Mouse (Mus musculus) limb, embryonic 10.5 days (tissue): ENCODE data around the gene Gphb5. TPM values are rescaled to one million over a fixed set of nuclear protein-coding genes. Genes with fewer than 3 reads are reported as not detected.

ENCODE experiments used
- DNase-seq: peaks from one replicate; pipeline ENCODE4 v3.0.0-alpha.2; 2017; ENCODE audit warnings: low spot score
- H3K27ac ChIP-seq: fragments of 300-500 bp; sonication (generic); 2 replicates; pipeline ENCODE4 v1.5.1; 2016; ENCODE audit warnings: mild to moderate bottlenecking
- H3K27me3 ChIP-seq: fragments of 300-500 bp; sonication (generic); 2 replicates; pipeline ENCODE4 v1.6.1; 2016; ENCODE audit warnings: low read depth, mild to moderate bottlenecking; ENCODE audit not compliant: poor library complexity, severe bottlenecking
- H3K36me3 ChIP-seq: fragments of 300-500 bp; sonication (generic); 2 replicates; pipeline ENCODE4 v1.6.1; 2016; ENCODE audit warnings: mild to moderate bottlenecking, moderate library complexity
- H3K4me1 ChIP-seq: fragments of 300-500 bp; sonication (generic); 2 replicates; pipeline ENCODE4 v1.6.1; 2016
- H3K4me3 ChIP-seq: fragments of 300-500 bp; sonication (generic); 2 replicates; pipeline ENCODE4 v1.5.1; 2016; ENCODE audit warnings: mild to moderate bottlenecking, moderate library complexity
- H3K9me3 ChIP-seq: fragments of 300-500 bp; sonication (generic); replicated peaks from 2 replicates; pipeline ENCODE4 v1.6.1; 2016; ENCODE audit warnings: mild to moderate bottlenecking
- WGBS: fragments of 180-500 bp; shearing (Covaris S2); methylation state at CpG from one replicate; pipeline ENCODE4 v1.1.7; 2016; 5-methylcytosine and 5-hydroxymethylcytosine counted together
- polyA plus RNA-seq: library from polyadenylated mRNA; unstranded; fragments of >200 nt; fragmentation: Nextera tagmentation; extraction: Ambion mirVana; gene quantifications from 2 replicates; pipeline ENCODE4 v1.2.1, GENCODE M21; 2016

The Gphb5 gene
- polyA plus RNA-seq, 1 experiment from 2014 or later: not detected

DNA sequence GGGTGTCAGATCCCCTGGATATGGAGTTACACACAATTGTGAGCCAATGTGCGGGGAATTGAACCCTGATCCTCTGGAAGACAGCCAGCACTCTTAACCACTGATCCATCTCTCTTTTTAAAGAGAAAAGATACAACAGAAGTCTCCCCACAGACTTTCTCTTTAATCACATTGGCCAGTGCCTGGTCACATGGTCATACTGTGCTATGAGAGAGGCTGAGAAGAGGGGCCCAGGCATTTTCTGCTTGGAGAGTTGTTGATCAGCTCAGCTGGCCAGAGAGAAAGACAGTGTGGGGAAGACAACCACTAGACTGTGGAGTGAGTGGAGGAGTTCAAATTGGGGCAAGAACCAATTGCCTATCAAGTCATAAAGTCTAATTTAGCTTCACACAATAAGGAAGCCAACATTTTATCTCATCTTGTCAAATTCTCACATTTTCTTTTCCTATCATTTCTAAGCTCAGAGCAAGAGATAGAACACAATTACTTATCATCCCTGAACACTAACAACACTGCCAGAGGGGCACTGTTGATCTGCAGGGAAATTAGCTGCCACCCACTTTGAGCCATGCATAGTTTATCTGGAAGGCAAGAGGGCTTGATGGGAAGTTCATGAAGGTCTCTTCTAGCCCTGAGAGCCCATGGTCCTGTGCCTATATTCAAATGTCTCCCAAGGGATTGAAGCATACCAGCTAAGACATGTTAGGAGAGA, 13.3 kb upstream of the Gphb5 start:
- H3K4me3 ChIP-seq: no peak overlapping the region
- H3K36me3 ChIP-seq: no peaks in the 10 kb centered on the region
- DNase-seq: no peak
- H3K4me1 ChIP-seq: no peaks in the 10 kb centered on the region
- no peaks in the 10 kb centered on the region for H3K9me3 ChIP-seq
- WGBS: 97% methylated on average over 1 of the region's 1 CpGs
- H3K27me3 ChIP-seq: no peaks in the 10 kb centered on the region
- H3K27ac ChIP-seq: no peak overlapping the region

DNA sequence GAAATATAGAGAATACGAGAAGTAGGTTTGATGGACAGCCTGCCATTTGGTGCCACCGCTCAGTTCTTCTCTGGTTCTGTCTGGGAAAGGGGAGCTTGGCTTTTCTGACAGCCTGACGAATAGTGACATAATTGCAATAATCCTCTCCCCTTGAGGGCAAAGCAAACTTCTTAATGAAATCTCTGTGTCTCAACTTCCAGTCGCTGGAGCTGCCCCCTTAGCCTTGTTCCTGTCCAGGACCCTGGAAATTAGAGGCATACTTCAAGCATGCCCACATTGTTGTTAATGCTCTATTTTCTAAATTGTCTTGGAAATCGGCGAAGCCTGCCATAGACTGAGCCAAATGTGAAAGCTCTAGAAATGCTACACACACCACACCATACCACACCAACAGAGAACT, 12.1 kb upstream of the Gphb5 start:
- Histone ChIP-seq H3K9me3 (no peaks in the 10 kb centered on the region), H3K4me3 (no peak overlapping the region), H3K36me3 (no peaks in the 10 kb centered on the region), H3K27ac (no peak overlapping the region), H3K4me1 (no peaks in the 10 kb centered on the region), H3K27me3 (no peaks in the 10 kb centered on the region)
- no peak for DNase-seq
- 81% methylated on average over 6 of the region's 6 CpGs for WGBS

DNA sequence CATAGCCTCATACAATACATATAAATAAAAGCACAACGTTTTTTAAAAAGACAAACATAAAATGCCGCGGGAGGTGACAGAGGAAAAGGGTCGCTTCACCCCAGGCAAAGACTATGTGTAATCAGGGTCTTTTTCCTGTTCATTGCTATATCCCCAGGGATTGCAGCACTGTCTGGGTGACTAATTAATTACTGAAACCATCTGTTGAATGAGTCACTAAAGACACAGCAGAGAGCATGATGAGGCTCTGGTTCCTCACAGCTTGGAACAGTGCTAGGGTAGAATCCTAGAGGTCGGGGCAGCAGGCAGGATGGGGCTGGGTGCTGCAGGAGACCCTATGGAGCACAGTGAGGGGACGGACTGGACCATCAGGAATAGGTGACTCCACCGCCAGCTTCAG, 9.3 kb upstream of the Gphb5 start:
- 88% methylated on average over 7 of the region's 7 CpGs for WGBS

DNA sequence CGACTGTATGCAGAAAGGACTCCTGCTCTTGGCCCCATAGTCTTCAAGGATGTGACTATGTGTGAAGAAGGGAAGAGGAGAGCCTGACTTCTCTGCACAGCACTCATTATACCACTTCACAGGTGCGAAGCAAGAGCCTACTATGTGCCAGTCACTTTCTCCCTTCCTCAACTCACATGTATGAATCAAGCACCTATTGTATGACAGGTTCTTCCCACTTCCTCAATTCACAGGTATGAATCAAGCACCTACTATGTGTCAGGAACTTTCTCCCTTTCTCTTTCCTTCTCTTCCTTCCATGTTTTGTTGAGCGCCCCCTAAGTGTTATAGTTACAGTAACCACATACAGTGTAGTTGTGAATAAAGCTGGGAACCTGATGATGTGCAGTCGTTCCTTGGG, 8.2 kb upstream of the Gphb5 start:
- no peak for DNase-seq
- no peaks in the 10 kb centered on the region for H3K9me3 ChIP-seq
- 82% methylated on average over 4 of the region's 4 CpGs for WGBS
- no peaks in the 10 kb centered on the region for H3K4me1 ChIP-seq
- H3K4me3 ChIP-seq: no peak overlapping the region
- no peaks in the 10 kb centered on the region for H3K27me3 ChIP-seq
- H3K27ac ChIP-seq: no peak overlapping the region
- H3K36me3 ChIP-seq: no peaks in the 10 kb centered on the region

More for the DNA sequence above, 9.3 kb upstream of the Gphb5 start:
- Histone ChIP-seq H3K27ac (no peak overlapping the region), H3K36me3 (no peaks in the 10 kb centered on the region), H3K9me3 (no peaks in the 10 kb centered on the region), H3K27me3 (no peaks in the 10 kb centered on the region), H3K4me3 (no peak overlapping the region), H3K4me1 (no peaks in the 10 kb centered on the region)
- no peak for DNase-seq

DNA sequence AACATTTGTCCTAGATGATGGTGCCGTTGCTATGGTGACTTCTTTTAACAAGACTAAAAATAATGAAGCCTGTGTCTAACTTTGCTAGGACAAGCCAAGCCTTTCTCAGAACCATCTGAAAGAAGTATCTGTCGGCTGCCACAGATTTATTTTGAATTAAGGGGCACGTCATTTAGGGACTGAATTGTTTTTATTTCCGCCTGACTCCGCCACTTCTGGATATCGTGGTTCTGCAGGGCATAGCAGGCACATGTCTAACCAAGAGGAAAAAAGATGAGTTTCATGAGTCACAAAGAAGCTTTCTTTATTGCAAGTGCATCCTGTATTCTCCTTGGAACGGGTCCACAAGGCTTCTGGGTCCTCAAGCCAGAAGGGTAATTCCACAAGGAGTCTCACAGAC, 7.8 kb upstream of the Gphb5 start:
- Histone ChIP-seq H3K36me3 (no peaks in the 10 kb centered on the region), H3K9me3 (no peaks in the 10 kb centered on the region), H3K27ac (no peak overlapping the region), H3K4me3 (no peak overlapping the region), H3K27me3 (no peaks in the 10 kb centered on the region), H3K4me1 (no peaks in the 10 kb centered on the region)
- no peak for DNase-seq
- WGBS: 85% methylated on average over 7 of the region's 7 CpGs

DNA sequence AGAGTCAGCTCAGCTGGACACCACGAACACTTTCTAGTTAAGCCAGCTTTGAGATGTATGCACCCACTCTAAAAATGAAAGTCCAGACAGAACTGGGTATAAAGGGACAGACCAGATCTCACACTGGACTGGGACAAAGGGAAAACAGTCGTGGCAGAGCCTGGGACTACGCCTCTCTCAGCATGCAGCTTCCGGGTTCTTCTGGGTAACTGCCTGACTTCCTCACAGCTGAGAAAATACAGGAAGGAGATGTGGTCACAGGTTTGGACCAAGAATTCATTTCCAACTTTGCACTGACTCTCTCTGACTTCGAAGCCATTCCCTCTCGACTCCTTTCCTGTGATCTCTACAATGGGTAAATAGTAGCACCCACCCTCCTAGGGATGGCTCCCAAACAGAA, 1.6 kb downstream of the Gphb5 start:
- Histone ChIP-seq H3K4me3 (no peak overlapping the region), H3K36me3 (no peaks in the 10 kb centered on the region), H3K4me1 (peaks cover 12% of the 10 kb centered on the region), H3K27ac (no peak overlapping the region; the same call in 1 of the 2 replicates), H3K9me3 (no peaks in the 10 kb centered on the region), H3K27me3 (no peaks in the 10 kb centered on the region)
- DNase-seq: no peak
- 79% methylated on average over 6 of the region's 6 CpGs for WGBS

DNA sequence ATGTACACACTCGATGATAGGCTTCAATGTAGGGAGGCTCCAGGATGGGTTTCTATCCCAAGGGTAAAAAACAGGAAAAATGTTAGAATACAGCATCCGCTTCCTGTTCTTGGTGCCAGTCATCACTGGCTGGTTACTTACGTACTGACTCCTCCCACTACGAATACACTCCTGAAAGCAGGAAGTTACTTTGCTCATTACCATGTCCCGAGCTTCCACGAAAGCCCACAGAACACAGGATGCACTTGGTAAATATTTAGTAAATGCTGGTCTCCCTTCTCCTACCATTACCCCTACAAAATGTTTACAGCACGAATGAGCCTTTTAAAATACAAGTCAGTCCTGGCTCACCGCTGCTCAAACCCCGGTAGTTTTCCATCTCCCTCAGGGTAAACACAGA, 3.6 kb downstream of the Gphb5 start:
- Histone ChIP-seq H3K36me3 (no peaks in the 10 kb centered on the region), H3K4me3 (no peak overlapping the region), H3K4me1 (peaks cover 12% of the 10 kb centered on the region), H3K27ac (no peak overlapping the region), H3K9me3 (no peaks in the 10 kb centered on the region), H3K27me3 (no peaks in the 10 kb centered on the region)
- 83% methylated on average over 9 of the region's 9 CpGs for WGBS
- no peak for DNase-seq

DNA sequence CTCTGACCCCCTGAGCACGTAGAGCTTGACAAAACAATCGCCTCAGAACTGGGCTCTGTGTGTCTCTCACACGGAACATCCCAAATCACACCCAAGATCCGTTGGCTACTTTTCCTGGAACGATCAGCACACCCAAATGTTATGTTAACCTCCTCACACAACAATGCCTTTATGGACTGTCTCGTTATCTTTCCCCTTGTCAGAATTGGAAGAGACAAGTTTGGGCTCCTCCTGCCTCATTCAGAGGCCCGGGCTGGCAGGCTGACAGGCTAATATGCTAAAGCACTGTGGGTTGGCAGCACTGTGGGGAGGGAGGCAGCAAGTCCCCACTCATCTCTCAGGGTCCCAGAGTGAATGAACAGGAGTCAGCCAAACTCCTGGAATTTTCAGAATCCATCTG, 19.5 kb downstream of the Gphb5 start:
- WGBS: 60% methylated on average over 7 of the region's 7 CpGs
- Histone ChIP-seq H3K9me3 (no peaks in the 10 kb centered on the region), H3K27me3 (no peaks in the 10 kb centered on the region), H3K4me3 (no peak overlapping the region), H3K36me3 (no peaks in the 10 kb centered on the region), H3K27ac (peak overlapping the region; percentile 74; the same call in 1 of the 2 replicates), H3K4me1 (peaks cover 32% of the 10 kb centered on the region)
- no peak for DNase-seq

DNA sequence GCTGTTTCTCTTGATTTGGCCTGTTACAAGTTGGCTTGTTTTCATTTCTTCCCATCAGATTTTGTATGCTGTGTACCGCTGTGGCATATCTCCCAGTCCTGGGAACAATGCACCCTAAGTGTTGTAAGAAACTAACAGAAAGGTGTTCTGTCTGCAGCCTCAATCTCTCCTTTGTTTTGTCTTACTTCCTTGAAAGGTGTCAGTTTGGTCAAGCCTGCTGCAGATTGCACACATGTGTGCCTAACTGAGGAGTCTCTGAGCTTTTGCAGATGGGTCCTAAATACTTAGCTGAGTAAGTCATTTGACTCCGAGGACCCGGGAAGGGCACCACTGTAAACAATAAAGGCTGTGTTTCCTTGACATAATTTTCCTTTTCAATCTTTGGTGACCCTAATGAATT, 20.0 kb downstream of the Gphb5 start:
- 51% methylated on average over 3 of the region's 3 CpGs for WGBS
- no peaks in the 10 kb centered on the region for H3K36me3 ChIP-seq
- DNase-seq: no peak
- no peaks in the 10 kb centered on the region for H3K9me3 ChIP-seq
- H3K27ac ChIP-seq: peak overlapping the region; percentile 74
- no peak overlapping the region for H3K4me3 ChIP-seq
- no peaks in the 10 kb centered on the region for H3K27me3 ChIP-seq
- peaks cover 33% of the 10 kb centered on the region for H3K4me1 ChIP-seq

DNA sequence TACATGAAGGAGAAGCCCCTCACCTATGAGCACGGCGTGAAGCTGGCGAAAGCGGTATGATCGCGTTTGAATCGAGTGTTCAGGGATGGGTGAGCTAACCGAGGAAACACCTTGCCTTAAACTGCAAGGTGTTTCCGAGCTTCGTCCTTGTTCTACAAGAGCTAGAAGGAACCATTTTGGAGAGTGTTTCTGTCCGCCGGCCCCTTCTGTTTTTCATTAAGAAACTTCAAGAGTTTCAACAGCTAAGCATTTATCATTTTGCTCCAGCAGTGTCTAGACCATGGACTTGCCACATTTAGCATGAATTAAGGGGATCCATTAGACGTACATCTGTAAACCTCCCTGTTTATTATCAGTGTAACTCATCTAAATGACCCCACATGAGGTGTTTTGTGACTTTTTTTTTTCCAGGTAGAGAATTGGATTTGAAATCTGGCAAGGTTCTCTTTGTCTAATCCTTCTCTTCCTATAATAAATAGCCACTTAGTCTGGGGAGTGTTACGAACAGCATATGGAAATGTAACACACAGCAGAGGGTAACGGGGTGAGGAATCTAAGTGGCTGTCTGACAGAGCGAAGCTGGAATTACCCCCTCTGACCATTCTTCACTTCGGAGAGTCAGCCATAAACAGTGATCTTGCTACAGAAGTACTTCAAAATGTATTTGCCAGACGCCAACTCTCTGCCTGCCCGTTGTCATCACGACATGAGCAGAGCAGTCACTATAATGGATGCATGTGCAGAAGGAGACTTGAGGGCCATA, 22.4 kb downstream of the Gphb5 start:
- DNase-seq: peak; percentile 42
- Histone ChIP-seq H3K27me3 (no peaks in the 10 kb centered on the region), H3K9me3 (no peaks in the 10 kb centered on the region), H3K4me1 (peaks cover 36% of the 10 kb centered on the region), H3K4me3 (no peak overlapping the region), H3K36me3 (no peaks in the 10 kb centered on the region), H3K27ac (peak overlapping the region; percentile 36; the same call in 1 of the 2 replicates)
- 53% methylated on average over 20 of the region's 20 CpGs for WGBS

DNA sequence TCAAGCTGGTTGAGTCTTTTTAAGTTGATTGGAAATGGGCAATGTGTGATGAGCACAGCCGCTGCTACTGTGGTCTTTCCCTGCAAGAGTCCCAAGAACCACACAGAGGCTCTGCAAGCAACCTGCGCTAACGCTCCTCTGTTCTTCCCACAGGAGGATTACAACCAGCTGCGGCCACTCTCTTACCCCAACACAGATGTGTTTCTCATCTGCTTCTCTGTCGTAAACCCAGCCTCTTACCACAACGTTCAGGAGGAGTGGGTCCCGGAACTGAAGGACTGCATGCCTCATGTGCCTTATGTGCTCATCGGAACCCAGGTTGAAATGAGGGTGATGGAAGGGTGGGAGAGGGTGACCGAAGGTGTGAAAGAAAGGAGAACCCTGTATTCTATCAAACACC, 25.1 kb downstream of the Gphb5 start:
- no peaks in the 10 kb centered on the region for H3K9me3 ChIP-seq
- peaks cover 45% of the 10 kb centered on the region for H3K4me1 ChIP-seq
- H3K27me3 ChIP-seq: no peaks in the 10 kb centered on the region
- WGBS: 52% methylated on average over 9 of the region's 9 CpGs
- no peak for DNase-seq
- no peak overlapping the region for H3K4me3 ChIP-seq
- H3K36me3 ChIP-seq: no peaks in the 10 kb centered on the region
- no peak overlapping the region for H3K27ac ChIP-seq

DNA sequence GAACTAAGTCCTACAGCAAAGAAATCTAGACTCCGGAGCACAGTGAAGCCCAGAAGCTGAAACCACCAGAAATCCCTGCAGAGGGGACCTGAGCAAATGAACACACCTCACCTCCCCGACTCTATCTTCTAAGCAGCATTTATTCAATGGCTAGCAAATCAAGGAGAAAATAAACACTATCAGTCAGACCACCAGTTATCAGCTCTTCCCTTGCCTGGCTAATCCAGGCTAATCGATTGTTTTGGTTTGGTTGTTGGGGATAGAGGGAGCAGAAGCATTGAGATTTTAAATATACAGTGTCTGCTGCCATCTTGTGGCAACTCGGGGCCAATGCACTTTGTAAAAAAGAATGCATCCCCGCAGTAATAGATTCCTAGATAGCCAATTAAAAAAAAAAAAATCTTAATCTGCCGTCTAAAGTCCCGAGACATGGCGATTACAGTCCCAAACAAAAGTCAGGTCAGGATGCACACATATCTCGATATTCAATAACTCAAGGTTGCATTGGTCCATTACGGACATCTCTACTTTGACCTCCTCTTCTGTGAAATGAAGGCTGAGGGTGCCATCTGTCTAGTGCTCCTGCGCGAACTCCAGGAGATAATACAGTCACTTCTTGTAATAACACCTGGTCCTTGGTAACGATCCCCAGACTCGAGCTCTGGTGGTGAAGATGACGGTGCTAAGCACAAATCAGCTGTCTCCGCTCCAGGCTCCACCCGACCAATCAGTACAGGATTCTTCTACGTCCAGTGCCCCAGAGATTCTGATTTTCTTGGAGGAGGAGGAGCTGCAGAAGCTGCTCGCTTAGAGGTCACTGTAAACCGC, 27.1 kb downstream of the Gphb5 start:
- no peak overlapping the region for H3K27ac ChIP-seq
- no peaks in the 10 kb centered on the region for H3K27me3 ChIP-seq
- H3K4me3 ChIP-seq: no peak overlapping the region
- 47% methylated on average over 20 of the region's 20 CpGs for WGBS
- no peaks in the 10 kb centered on the region for H3K9me3 ChIP-seq
- no peaks in the 10 kb centered on the region for H3K36me3 ChIP-seq
- DNase-seq: peak; percentile 59
- peaks cover 29% of the 10 kb centered on the region for H3K4me1 ChIP-seq

DNA sequence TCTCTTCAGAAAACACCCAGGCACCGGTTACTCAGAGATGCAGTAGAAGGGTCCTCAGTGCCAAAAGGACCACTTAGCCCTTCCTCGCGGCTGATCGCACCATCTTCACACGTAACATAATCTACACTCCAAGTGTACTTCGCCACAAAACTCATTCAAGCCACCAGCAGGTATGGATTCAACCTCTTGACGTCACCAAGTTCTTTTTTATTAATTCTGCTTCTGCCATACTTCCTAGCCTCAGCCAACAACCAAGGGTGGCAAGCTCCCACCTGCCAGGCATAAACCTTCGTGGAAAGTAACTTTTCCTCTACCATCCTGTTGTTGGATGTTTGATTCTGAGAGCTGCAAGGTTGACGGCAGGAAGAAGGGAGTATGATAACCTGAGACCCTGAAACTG, 28.1 kb downstream of the Gphb5 start:
- WGBS: 94% methylated on average over 9 of the region's 9 CpGs

More for the DNA sequence above, 28.1 kb downstream of the Gphb5 start:
- H3K36me3 ChIP-seq: no peaks in the 10 kb centered on the region
- no peaks in the 10 kb centered on the region for H3K9me3 ChIP-seq
- no peak overlapping the region; the same call in 1 of the 2 replicates for H3K27ac ChIP-seq
- H3K27me3 ChIP-seq: no peaks in the 10 kb centered on the region
- H3K4me1 ChIP-seq: peaks cover 20% of the 10 kb centered on the region
- no peak overlapping the region for H3K4me3 ChIP-seq
- DNase-seq: no peak
